Mouse (Mus musculus) c-Kit-positive CD71-negative TER-119-negative erythroid progenitor cells, embryonic 14.5 days (primary cell): Measurements from ENCODE around the gene Hoxb7.
A peak's percentile ranks its signal among the peaks of the same experiment; 100 is the strongest.

Experiments used
- DNase-seq: peaks from one replicate; pipeline ENCODE4 v3.0.0-alpha.2; 2013; ENCODE audit warnings: low read depth

Gene Hoxb7

GRCm38 (mm10) chr11:96284774-96285734 lies 1.4 kb upstream of the Hoxb7 start:
- DNase-seq: no peak

GRCm38 (mm10) chr11:96286739-96287385 lies 439 bp downstream of the Hoxb7 start:
- DNase-seq: no peak

- no peak for DNase-seq
These were observed 988 bp downstream of the Hoxb7 start for GRCm38 (mm10) chr11:96287411-96287810.

- DNase-seq: no peak
These were observed 2.2 kb downstream of the Hoxb7 start for GRCm38 (mm10) chr11:96288455-96289221.

GRCm38 (mm10) chr11:96289293-96289692 lies 2.9 kb downstream of the Hoxb7 start:
- no peak for DNase-seq

GRCm38 (mm10) chr11:96289837-96290236 lies 3.4 kb downstream of the Hoxb7 start:
- no peak for DNase-seq

- DNase-seq: no peak
These were observed 4.4 kb downstream of the Hoxb7 start for GRCm38 (mm10) chr11:96290705-96291355.

GRCm38 (mm10) chr11:96291681-96292564 lies 5.5 kb downstream of the Hoxb7 start, which contains the start of gene Hoxb6:
Hoxb6 (plus strand) TSS chr11:96292476.
- DNase-seq: no peak

- DNase-seq: no peak
These were observed 6.3 kb downstream of the Hoxb7 start for GRCm38 (mm10) chr11:96292565-96293301.

- DNase-seq: no peak
These were observed 7.0 kb downstream of the Hoxb7 start for GRCm38 (mm10) chr11:96293302-96293921.

- peak; percentile 76 for DNase-seq
These were observed 8.0 kb downstream of the Hoxb7 start for GRCm38 (mm10) chr11:96294245-96295091.

- no peak for DNase-seq
These were observed 8.8 kb downstream of the Hoxb7 start for GRCm38 (mm10) chr11:96295092-96295835.

GRCm38 (mm10) chr11:96296997-96297396 lies 10.6 kb downstream of the Hoxb7 start:
- no peak for DNase-seq

GRCm38 (mm10) chr11:96297428-96297827 lies 11.0 kb downstream of the Hoxb7 start:
- DNase-seq: no peak

- DNase-seq: no peak
These were observed 11.7 kb downstream of the Hoxb7 start for GRCm38 (mm10) chr11:96297968-96298635.

- DNase-seq: no peak
These were observed 12.7 kb downstream of the Hoxb7 start for GRCm38 (mm10) chr11:96298895-96299667.

- DNase-seq: no peak
These were observed 13.4 kb downstream of the Hoxb7 start for GRCm38 (mm10) chr11:96299781-96300180.
